Mouse (Mus musculus) ES-E14 (cell line): ENCODE results near the gene Cuedc1. TPM values are rescaled to one million over a fixed set of nuclear protein-coding genes. Genes with fewer than 3 reads are reported as not detected.

Experiments used
- DNase-seq: peaks from one replicate; pipeline ENCODE4 v3.0.0-alpha.2; 2013; ENCODE audit warnings: low read depth, low spot score
- H3K27ac ChIP-seq: 2 replicates; pipeline ENCODE4 v1.5.1; 2012; ENCODE audit warnings: low read depth, mild to moderate bottlenecking, low read length, moderate library complexity, mixed read lengths; ENCODE audit not compliant: poor library complexity, insufficient read depth, severe bottlenecking
- H3K36me3 ChIP-seq: 2 replicates; pipeline ENCODE4 v1.6.1; 2012; ENCODE audit warnings: mild to moderate bottlenecking, low read length, moderate library complexity, mixed read lengths; ENCODE audit not compliant: control insufficient read depth, poor library complexity, insufficient read depth, severe bottlenecking
- H3K4me1 ChIP-seq, 2 experiments: fragments of 150-350 bp in 1 of 2; sonication (generic) in 1 of 2; 2 replicates each; pipeline ENCODE4 v1.6.1; 2012; ENCODE audit warnings: low read length in 2 of 2, mild to moderate bottlenecking in 1 of 2, mixed read lengths in 1 of 2; ENCODE audit not compliant: control insufficient read depth in 2 of 2, insufficient read depth in 2 of 2, poor library complexity in 1 of 2
- H3K4me3 ChIP-seq, 2 experiments: fragments of 150-350 bp in 1 of 2; sonication (generic) in 1 of 2; 2 replicates each; pipeline ENCODE4 v1.5.1; 2012; ENCODE audit warnings: low read length in 2 of 2, low read depth in 1 of 2, mild to moderate bottlenecking in 1 of 2, mixed read lengths in 1 of 2; ENCODE audit not compliant: insufficient read depth in 1 of 2, poor library complexity in 1 of 2, severe bottlenecking in 1 of 2
- H3K9ac ChIP-seq: 2 replicates; pipeline ENCODE4 v1.6.1; 2012; ENCODE audit warnings: low read depth, mild to moderate bottlenecking, low read length, mixed read lengths; ENCODE audit not compliant: poor library complexity, insufficient read depth, severe bottlenecking
- H3K9me3 ChIP-seq: fragments of 150-350 bp; sonication (generic); 2 replicates; pipeline ENCODE4 v1.6.1; 2012; ENCODE audit warnings: low read depth, mild to moderate bottlenecking, low read length; ENCODE audit not compliant: control insufficient read depth, insufficient read depth
- CHD2 ChIP-seq: IDR thresholded peaks from 2 replicates; pipeline ENCODE4 v1.6.1; 2014; ENCODE audit warnings: mild to moderate bottlenecking, low read depth, low read length, inconsistent platforms
- HCFC1 ChIP-seq: IDR thresholded peaks from 2 replicates; pipeline ENCODE4 v1.6.1; 2012; ENCODE audit warnings: low read length, inconsistent platforms, borderline replicate concordance; ENCODE audit not compliant: insufficient read depth
- MAFK ChIP-seq: IDR thresholded peaks from 2 replicates; pipeline ENCODE4 v1.6.1; 2014; ENCODE audit warnings: mild to moderate bottlenecking, low read depth, low read length, inconsistent platforms; ENCODE audit not compliant: insufficient read depth
- ZC3H11A ChIP-seq: IDR thresholded peaks from 2 replicates; pipeline ENCODE4 v1.6.1; 2012; ENCODE audit warnings: low read depth, mild to moderate bottlenecking, inconsistent platforms, low read length, borderline replicate concordance
- ZNF384 ChIP-seq: IDR thresholded peaks from 2 replicates; pipeline ENCODE4 v1.6.1; 2012; ENCODE audit warnings: low read depth, low read length, inconsistent platforms
- in situ Hi-C, 2 experiments: fragments of 600-800 bp; cut with MboI; formaldehyde crosslinking; loops; one replicate each; pipeline ENCODE4 v1.15.1; 2025; ENCODE audit warnings: low sequenced_read_pairs in 2 of 2, inconsistent platforms in 1 of 2; ENCODE audit not compliant: unreplicated experiment in 2 of 2
- total RNA-seq: library from RNA; depleted of rRNA; stranded (reverse); fragments of 300-350 nt; gene quantifications from 2 replicates; pipeline ENCODE4 v1.2.3, GENCODE M21; 2012

The Cuedc1 gene
- total RNA-seq, 1 experiment, result 8.7 TPM

GRCm38 (mm10) chr11:88129281-88129680, 31.4 kb downstream of the Cuedc1 start:
- no peak overlapping the region for H3K9ac ChIP-seq
- H3K36me3 ChIP-seq, result no peaks in the 10 kb centered on the region
- TF ChIP-seq HCFC1 (no peak), ZC3H11A (no peak)
- H3K27ac ChIP-seq, result no peak overlapping the region
- no peak for DNase-seq
- no peaks in the 10 kb centered on the region for H3K9me3 ChIP-seq
- peaks cover 4 to 27% of the 10 kb centered on the region in 2 experiments for H3K4me1 ChIP-seq
- in situ Hi-C loops, result no loop called here
- H3K4me3 ChIP-seq, result no peak overlapping the region

DNA sequence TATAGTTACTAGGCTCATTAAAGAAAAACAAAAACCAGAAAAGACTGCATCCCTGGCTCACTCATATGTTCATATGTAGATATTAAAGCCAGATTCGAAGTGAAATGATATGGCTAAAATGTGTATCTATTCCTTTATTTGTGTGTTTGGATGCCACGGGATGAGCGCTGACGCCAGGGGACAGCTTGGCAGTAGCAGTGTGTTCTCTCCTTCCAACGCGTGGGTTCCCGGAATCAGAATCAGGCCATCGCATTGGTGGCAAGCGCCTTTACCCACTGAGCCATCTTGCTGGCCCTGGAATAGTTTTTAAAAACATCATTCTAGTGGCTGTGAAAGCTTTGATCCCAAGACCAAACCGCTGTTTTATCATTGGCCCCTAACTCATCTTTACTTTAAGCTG, 32.1 kb downstream of the Cuedc1 start:
- Histone ChIP-seq H3K36me3 (no peaks in the 10 kb centered on the region), H3K4me1 (peaks cover 4 to 27% of the 10 kb centered on the region in 2 experiments), H3K9me3 (no peaks in the 10 kb centered on the region), H3K9ac (no peak overlapping the region), H3K27ac (no peak overlapping the region), H3K4me3 (no peak overlapping the region)
- in situ Hi-C loops, result no loop called here
- DNase-seq, result no peak
- TF ChIP-seq ZC3H11A, result no peak
- no peak for TF ChIP-seq HCFC1
- TF ChIP-seq ZNF384, result no peak

DNA sequence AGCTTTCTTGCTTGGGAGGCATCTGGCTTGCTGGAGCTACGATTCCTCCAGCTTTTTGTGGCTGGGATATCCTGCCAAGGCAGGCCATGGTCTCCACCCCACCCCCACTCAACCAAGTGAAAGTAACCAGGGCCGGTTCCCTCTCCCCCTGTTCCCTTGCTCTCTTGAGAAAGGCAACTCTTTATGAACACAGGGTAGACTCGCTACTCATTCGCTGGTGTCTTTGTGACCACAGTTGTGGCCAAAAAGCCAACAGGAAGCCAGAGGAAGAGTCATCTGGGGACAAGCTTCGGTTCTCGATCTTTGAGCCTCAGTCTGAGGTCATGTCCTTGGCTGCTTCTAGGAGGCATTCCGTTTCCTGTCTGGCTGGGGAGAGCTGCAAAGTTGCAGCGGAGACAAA, 34.0 kb downstream of the Cuedc1 start:
- peak overlapping the region; percentile 42; the same call in 1 of the 2 replicates for H3K9ac ChIP-seq
- no peak for DNase-seq
- in situ Hi-C loops, result no loop called here
- H3K36me3 ChIP-seq, result no peaks in the 10 kb centered on the region
- H3K9me3 ChIP-seq, result no peaks in the 10 kb centered on the region
- H3K4me1 ChIP-seq, result peaks cover 4 to 32% of the 10 kb centered on the region in 2 experiments
- peak overlapping the region; percentile 69 for H3K27ac ChIP-seq
- H3K4me3 ChIP-seq, result peak overlapping the region in 1 of 2 experiments; percentile 19; a peak in 1 of 4 replicates
- TF ChIP-seq ZNF384 (no peak), MAFK (no peak), CHD2 (no peak), ZC3H11A (no peak), HCFC1 (no peak)

DNA sequence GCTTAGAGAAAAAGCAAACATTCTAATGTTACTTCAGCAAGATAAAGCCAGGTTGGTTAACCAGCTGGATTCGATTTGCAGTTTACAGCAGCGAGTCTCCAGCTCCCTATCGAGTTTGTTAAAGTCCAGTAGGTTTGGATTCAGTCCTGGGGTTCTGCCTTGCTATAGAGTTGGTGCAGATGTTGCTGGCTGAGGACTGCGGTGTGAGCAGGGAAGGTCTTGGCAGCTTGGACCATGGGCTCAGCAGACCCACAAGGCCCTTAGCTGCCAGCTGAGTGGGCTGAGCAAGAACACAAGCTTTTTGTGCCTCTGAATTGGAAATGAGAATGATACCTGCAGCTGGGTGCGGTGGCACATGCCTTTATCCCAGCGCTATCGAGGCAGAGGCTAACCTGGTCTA, 37.4 kb downstream of the Cuedc1 start:
- Histone ChIP-seq H3K36me3 (no peaks in the 10 kb centered on the region), H3K9ac (no peak overlapping the region), H3K9me3 (no peaks in the 10 kb centered on the region), H3K4me3 (no peak overlapping the region), H3K27ac (no peak overlapping the region), H3K4me1 (peaks cover 11 to 33% of the 10 kb centered on the region in 2 experiments; a peak in 3 of 4 replicates)
- in situ Hi-C loops, result no loop called here
- TF ChIP-seq ZNF384 (no peak), CHD2 (no peak), ZC3H11A (no peak)
- no peak for DNase-seq

DNA sequence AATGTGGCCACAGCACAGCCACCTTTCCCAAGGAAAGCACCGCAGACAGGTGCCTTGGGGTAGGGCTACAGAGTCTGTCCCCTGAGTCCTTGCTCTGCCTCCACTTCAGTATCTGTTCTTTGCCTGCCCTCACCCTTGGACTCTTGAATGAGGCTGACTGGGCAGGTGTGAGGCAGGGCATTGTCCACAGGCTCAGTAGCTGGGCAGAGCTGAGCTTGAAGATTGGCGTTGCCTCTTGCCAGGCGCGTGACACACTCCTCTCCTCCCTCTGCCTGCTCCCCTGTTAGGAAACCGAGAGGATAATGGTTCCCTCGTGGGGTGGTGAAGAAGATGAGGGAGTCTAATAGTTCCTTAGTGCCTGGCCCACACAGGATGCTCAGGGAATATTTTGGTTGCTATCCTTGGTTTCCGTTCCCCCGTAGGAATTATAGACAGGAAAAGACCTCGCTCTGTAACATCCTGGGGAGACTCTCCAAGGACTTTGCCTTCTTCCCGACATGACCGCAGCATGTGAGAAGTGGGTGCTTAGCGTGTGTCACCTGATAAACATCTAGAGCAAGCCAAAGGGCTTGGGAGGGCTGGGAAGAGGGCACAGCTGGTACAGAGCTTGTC, 40.1 kb downstream of the Cuedc1 start:
- Histone ChIP-seq H3K27ac (peak overlapping the region; percentile 100), H3K9ac (peak overlapping the region; percentile 61), H3K4me3 (peak overlapping the region in 1 of 2 experiments; percentile 24; a peak in 1 of 4 replicates), H3K36me3 (no peaks in the 10 kb centered on the region), H3K9me3 (no peaks in the 10 kb centered on the region), H3K4me1 (peaks cover 9 to 30% of the 10 kb centered on the region in 2 experiments)
- TF ChIP-seq CHD2 (no peak), MAFK (no peak), HCFC1 (no peak), ZNF384 (no peak), ZC3H11A (no peak)
- in situ Hi-C loops, result no loop called here
- DNase-seq, result no peak
